Mouse (Mus musculus) ES-Bruce4 (cell line): Measurements from ENCODE around the gene Pcbp4. TPM values are rescaled to one million over a fixed set of nuclear protein-coding genes. Genes with fewer than 3 reads are reported as not detected.

ENCODE experiments used
- H3K27ac ChIP-seq: 2 replicates; pipeline ENCODE4 v1.5.1; 2012; ENCODE audit warnings: low read length, inconsistent platforms; ENCODE audit not compliant: insufficient read depth
- H3K27me3 ChIP-seq: 2 replicates; pipeline ENCODE4 v1.6.1; 2012; ENCODE audit warnings: mild to moderate bottlenecking, low read length, inconsistent platforms; ENCODE audit not compliant: control insufficient read depth, poor library complexity, insufficient read depth, severe bottlenecking
- H3K36me3 ChIP-seq: 2 replicates; pipeline ENCODE4 v1.6.1; 2012; ENCODE audit warnings: inconsistent platforms, mild to moderate bottlenecking, low read length, moderate library complexity; ENCODE audit not compliant: control insufficient read depth, poor library complexity, insufficient read depth, severe bottlenecking
- H3K4me1 ChIP-seq: one replicate; pipeline ENCODE4 v1.8.1; 2011; ENCODE audit warnings: low read length; ENCODE audit not compliant: control insufficient read depth, insufficient read depth
- H3K4me3 ChIP-seq: 2 replicates; pipeline ENCODE4 v1.5.1; 2011; ENCODE audit warnings: low read depth, mild to moderate bottlenecking, low read length
- H3K9ac ChIP-seq: 2 replicates; pipeline ENCODE4 v1.6.1; 2012; ENCODE audit warnings: low read depth, mild to moderate bottlenecking, inconsistent platforms; ENCODE audit not compliant: poor library complexity, severe bottlenecking
- H3K9me3 ChIP-seq: replicated peaks from 2 replicates; pipeline ENCODE4 v1.6.1; 2012; ENCODE audit warnings: mild to moderate bottlenecking, low read length, inconsistent platforms; ENCODE audit not compliant: control insufficient read depth, poor library complexity, insufficient read depth, severe bottlenecking
- CTCF ChIP-seq: IDR thresholded peaks from one replicate; pipeline ENCODE4 v1.8.1; 2011; ENCODE audit warnings: low read depth, low read length
- EP300 ChIP-seq: IDR thresholded peaks from 2 replicates; pipeline ENCODE4 v1.6.1; 2011; ENCODE audit warnings: low read depth, low read length; ENCODE audit not compliant: insufficient read depth
- POLR2A ChIP-seq: IDR thresholded peaks from one replicate; pipeline ENCODE4 v1.8.1; 2011; ENCODE audit warnings: low read length; ENCODE audit not compliant: insufficient read depth
- polyA plus RNA-seq: library from polyadenylated mRNA; stranded (reverse); fragments of >200 nt; gene quantifications from 2 replicates; pipeline ENCODE4 v1.2.4, GENCODE M21; 2011; ENCODE audit warnings: low read depth; ENCODE audit not compliant: missing spikeins, insufficient read depth, insufficient read length

Pcbp4 gene
- polyA plus RNA-seq, 1 experiment = 99.2 TPM

DNA sequence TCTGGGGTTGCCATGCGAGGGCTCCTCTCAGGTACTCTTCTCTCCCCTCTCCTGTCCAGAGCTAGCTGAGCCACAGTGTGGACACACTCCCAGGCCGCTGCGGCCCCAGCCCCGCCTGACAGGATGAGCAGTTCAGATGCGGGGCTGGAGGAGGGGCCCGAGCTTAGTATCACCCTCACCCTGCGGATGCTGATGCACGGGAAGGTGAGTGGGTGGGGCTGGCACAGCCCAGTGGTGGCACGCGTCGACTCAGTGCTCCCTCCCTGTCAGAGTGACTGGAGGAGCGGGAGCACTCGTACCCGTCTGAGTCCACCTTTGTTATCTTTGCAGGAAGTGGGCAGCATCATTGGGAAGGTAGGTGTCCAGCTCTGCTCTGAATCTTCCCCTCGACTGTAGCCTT is 6.9 kb downstream of the Pcbp4 start:
- TF ChIP-seq EP300 = no peak
- no peak for TF ChIP-seq POLR2A
- no peak for TF ChIP-seq CTCF
- Histone ChIP-seq H3K9ac (no peak overlapping the region), H3K27ac (no peak overlapping the region), H3K9me3 (no peaks in the 10 kb centered on the region), H3K27me3 (no peaks in the 10 kb centered on the region), H3K4me3 (no peak overlapping the region), H3K36me3 (no peaks in the 10 kb centered on the region), H3K4me1 (peaks cover 14% of the 10 kb centered on the region)

DNA sequence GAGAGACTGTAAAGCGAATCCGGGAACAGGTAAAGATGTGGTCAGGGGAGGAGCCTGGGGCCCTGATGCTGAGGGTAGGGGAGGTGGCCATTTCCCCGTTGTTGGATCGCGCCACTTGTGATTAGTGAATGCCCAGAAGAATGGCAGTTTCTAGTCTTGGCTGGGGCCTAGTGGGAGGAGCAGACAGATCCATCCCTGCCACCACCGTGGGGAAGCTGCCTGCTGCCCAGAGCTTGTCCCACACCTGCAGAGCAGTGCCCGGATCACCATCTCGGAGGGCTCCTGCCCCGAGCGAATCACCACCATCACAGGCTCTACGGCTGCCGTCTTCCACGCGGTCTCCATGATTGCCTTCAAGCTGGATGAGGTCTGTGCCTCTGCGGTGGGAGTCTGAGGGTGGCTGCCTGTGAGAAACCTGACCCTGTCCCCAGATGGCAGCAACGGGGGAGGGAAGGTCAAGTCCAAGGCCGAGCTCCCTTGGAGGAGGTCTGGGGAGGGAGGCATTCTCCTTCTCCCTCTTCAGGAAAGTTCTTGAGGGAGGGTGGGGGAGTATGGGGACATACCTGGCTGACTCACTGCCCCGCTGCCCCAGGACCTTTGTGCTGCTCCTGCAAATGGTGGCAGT is 7.4 kb downstream of the Pcbp4 start:
- H3K36me3 ChIP-seq = no peaks in the 10 kb centered on the region
- no peak overlapping the region for H3K9ac ChIP-seq
- H3K27ac ChIP-seq = no peak overlapping the region
- no peaks in the 10 kb centered on the region for H3K9me3 ChIP-seq
- TF ChIP-seq POLR2A (no peak), EP300 (no peak)
- no peaks in the 10 kb centered on the region for H3K27me3 ChIP-seq
- no peak overlapping the region for H3K4me3 ChIP-seq
- peaks cover 14% of the 10 kb centered on the region for H3K4me1 ChIP-seq

DNA sequence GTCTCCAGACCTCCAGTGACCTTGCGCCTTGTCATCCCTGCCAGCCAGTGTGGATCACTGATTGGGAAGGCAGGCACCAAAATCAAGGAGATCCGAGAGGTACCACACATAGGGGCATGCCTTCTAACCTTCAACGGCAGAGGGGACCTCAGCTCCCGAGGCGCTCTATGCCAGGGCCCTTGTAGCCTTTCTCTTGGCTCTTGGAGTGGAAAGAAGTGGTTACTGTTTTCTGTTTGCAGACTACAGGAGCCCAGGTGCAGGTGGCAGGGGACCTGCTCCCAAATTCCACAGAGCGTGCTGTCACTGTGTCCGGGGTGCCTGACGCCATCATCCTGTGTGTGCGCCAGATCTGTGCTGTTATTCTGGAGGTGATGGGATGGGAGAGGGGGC is 7.9 kb downstream of the Pcbp4 start:
- Histone ChIP-seq H3K9me3 (no peaks in the 10 kb centered on the region), H3K36me3 (no peaks in the 10 kb centered on the region), H3K4me1 (peaks cover 14% of the 10 kb centered on the region), H3K4me3 (no peak overlapping the region), H3K27ac (no peak overlapping the region), H3K27me3 (no peaks in the 10 kb centered on the region), H3K9ac (no peak overlapping the region)
- TF ChIP-seq CTCF (no peak), POLR2A (no peak), EP300 (no peak)

- no peak for TF ChIP-seq POLR2A
- no peak for TF ChIP-seq CTCF
- TF ChIP-seq EP300 = no peak
- Histone ChIP-seq H3K4me3 (no peak overlapping the region), H3K36me3 (no peaks in the 10 kb centered on the region), H3K27ac (no peak overlapping the region), H3K4me1 (peaks cover 9% of the 10 kb centered on the region), H3K9me3 (no peaks in the 10 kb centered on the region), H3K9ac (no peak overlapping the region), H3K27me3 (no peaks in the 10 kb centered on the region)
Measured at GRCm38 (mm10) chr9:106461641-106462429, 8.7 kb downstream of the Pcbp4 start.

DNA sequence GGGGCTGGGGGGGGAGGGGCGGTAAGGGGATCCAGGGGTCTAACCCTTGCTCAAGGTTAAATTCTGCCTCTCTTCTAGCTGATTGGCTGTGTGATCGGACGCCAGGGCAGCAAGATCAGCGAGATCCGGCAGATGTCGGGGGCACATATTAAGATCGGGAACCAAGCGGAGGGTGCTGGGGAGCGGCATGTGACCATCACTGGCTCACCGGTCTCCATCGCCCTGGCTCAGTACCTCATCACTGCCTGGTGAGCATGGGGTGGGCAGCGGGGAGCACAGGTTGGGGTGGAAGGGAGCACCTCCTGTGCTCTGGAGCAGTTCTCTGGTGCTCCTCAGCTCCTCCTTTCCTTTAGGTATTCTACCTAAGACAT is 9.3 kb downstream of the Pcbp4 start:
- Histone ChIP-seq H3K4me1 (peaks cover 6% of the 10 kb centered on the region), H3K36me3 (no peaks in the 10 kb centered on the region), H3K4me3 (no peak overlapping the region), H3K27ac (no peak overlapping the region), H3K27me3 (no peaks in the 10 kb centered on the region), H3K9ac (no peak overlapping the region), H3K9me3 (no peaks in the 10 kb centered on the region)
- TF ChIP-seq POLR2A (no peak), EP300 (no peak), CTCF (no peak)
